Mouse (Mus musculus) thymus, postnatal 4 days (tissue): ENCODE results near the gene Gdf2.

Source experiments
- DNase-seq: peaks from one replicate; pipeline ENCODE4 v3.0.0; 2021

Gene Gdf2

GRCm38 (mm10) chr14:33940739-33941138, at the start of gene Gdf2:
Gdf2 (plus strand) TSS chr14:33941039.
- DNase-seq: no peak

- DNase-seq: no peak
Observed at GRCm38 (mm10) chr14:33891507-33891906, 49.3 kb upstream of the Gdf2 start.

- no peak for DNase-seq
Observed at GRCm38 (mm10) chr14:33895777-33896176, 45.1 kb upstream of the Gdf2 start.

GRCm38 (mm10) chr14:33896628-33897300, 44.1 kb upstream of the Gdf2 start:
- DNase-seq: no peak

- no peak for DNase-seq
Observed at GRCm38 (mm10) chr14:33902783-33903182, 38.1 kb upstream of the Gdf2 start.

GRCm38 (mm10) chr14:33903199-33903598, 37.6 kb upstream of the Gdf2 start:
- no peak for DNase-seq

GRCm38 (mm10) chr14:33904851-33905250, 36.0 kb upstream of the Gdf2 start:
- DNase-seq: no peak

GRCm38 (mm10) chr14:33913727-33914126, 27.1 kb upstream of the Gdf2 start:
- DNase-seq: peak; percentile 15

GRCm38 (mm10) chr14:33914206-33914605, 26.6 kb upstream of the Gdf2 start:
- DNase-seq: no peak

- no peak for DNase-seq
Observed at GRCm38 (mm10) chr14:33920727-33921559, 19.9 kb upstream of the Gdf2 start.

- no peak for DNase-seq
Observed at GRCm38 (mm10) chr14:33922771-33923167, 18.1 kb upstream of the Gdf2 start.

- peak; percentile 17 for DNase-seq
Observed at GRCm38 (mm10) chr14:33923168-33924070, 17.4 kb upstream of the Gdf2 start, which contains the start of gene Gdf10. Gdf10 (plus strand) TSS chr14:33923587.

- no peak for DNase-seq
Observed at GRCm38 (mm10) chr14:33931853-33932252, 9.0 kb upstream of the Gdf2 start.

- DNase-seq: peak; percentile 81
Observed at GRCm38 (mm10) chr14:33932935-33933703, 7.7 kb upstream of the Gdf2 start.

GRCm38 (mm10) chr14:33933778-33934317, 7.0 kb upstream of the Gdf2 start:
- DNase-seq: peak; percentile 55

GRCm38 (mm10) chr14:33939117-33939516, 1.7 kb upstream of the Gdf2 start:
- peak; percentile 63 for DNase-seq

GRCm38 (mm10) chr14:33942222-33942621, 1.4 kb downstream of the Gdf2 start:
- no peak for DNase-seq

- DNase-seq: no peak
Observed at GRCm38 (mm10) chr14:33946125-33946524, 5.3 kb downstream of the Gdf2 start.

- DNase-seq: no peak
Observed at GRCm38 (mm10) chr14:33952233-33952981, 11.6 kb downstream of the Gdf2 start.

GRCm38 (mm10) chr14:33953761-33954160, 12.9 kb downstream of the Gdf2 start, which contains the start of gene Rbp3:
Rbp3 (plus strand) TSS chr14:33954003.
- no peak for DNase-seq

GRCm38 (mm10) chr14:33956055-33956454, 15.2 kb downstream of the Gdf2 start:
- DNase-seq: no peak
